In genomic region chr2:143988016-143988415, GRCm38 (mm10) we compare ENCODE assay signal across 26 mouse cellular contexts. TPM values are rescaled to one million over a fixed set of nuclear protein-coding genes. Genes with fewer than 3 reads are reported as not detected.
"Had no signal": no experiment of that assay in that cellular context is flagged by ENCODE, and none has a peak within 500 bp of the region (broad histone marks: within the 10 kb centered on the region; RNA-seq: fewer than 3 reads in every experiment).

No protein-coding gene starts in this region.

- H3K36me3 ChIP-seq: midbrain, embryonic 13.5 days had no signal

- H3K27ac ChIP-seq: layer of hippocampus, adult 2 months; limb, embryonic 10.5 days; limb, embryonic 13.5 days; liver, embryonic 12.5 days; liver, embryonic 15.5 days; lung, embryonic 15.5 days; midbrain, embryonic 10.5 days; midbrain, embryonic 13.5 days; neural tube, embryonic 13.5 days had no signal

- H3K4me1 ChIP-seq: limb, embryonic 10.5 days had no signal

- H3K27me3 ChIP-seq: limb, embryonic 13.5 days; liver, embryonic 12.5 days; liver, embryonic 15.5 days; lung, embryonic 15.5 days; megakaryocyte, embryonic 14.5 days; midbrain, embryonic 13.5 days; neural tube, embryonic 13.5 days had no signal

- ATAC-seq: intestine, embryonic 16.5 days; liver, embryonic 12.5 days; midbrain, embryonic 13.5 days; midbrain, embryonic 16.5 days had no signal

- H3K9ac ChIP-seq: limb, embryonic 13.5 days; liver, embryonic 12.5 days; liver, embryonic 15.5 days; lung, embryonic 15.5 days; midbrain, embryonic 13.5 days; neural tube, embryonic 13.5 days had no signal

- DNase-seq: layer of hippocampus, adult 9-11 months; liver; lung, adult 18-20 months; lung, postnatal 10 days; lung, postnatal 36 days; retina, postnatal 1 day; thymus, adult 18-20 months; thymus, postnatal 36 days had no signal

- H3K4me3 ChIP-seq: layer of hippocampus, adult 2 months; limb, embryonic 10.5 days; limb, embryonic 13.5 days; liver, embryonic 12.5 days; liver, embryonic 15.5 days; lung, embryonic 15.5 days; megakaryocyte, embryonic 14.5 days; midbrain, embryonic 10.5 days; midbrain, embryonic 13.5 days; myocyte; neural tube, embryonic 13.5 days had no signal

- H3K4me2 ChIP-seq: limb, embryonic 13.5 days; liver, embryonic 12.5 days; liver, embryonic 15.5 days; lung, embryonic 15.5 days; midbrain, embryonic 13.5 days; neural tube, embryonic 13.5 days had no signal

- H3K9me3 ChIP-seq: limb, embryonic 10.5 days; limb, embryonic 13.5 days; liver, embryonic 12.5 days; liver, embryonic 15.5 days; lung, embryonic 15.5 days; megakaryocyte, embryonic 14.5 days; midbrain, embryonic 10.5 days; midbrain, embryonic 13.5 days; neural tube, embryonic 13.5 days had no signal

RNA-seq across cellular contexts. Expression of gene Banf2, which starts 44.8 kb away (rescaled TPM):
- polyA plus RNA-seq: intestine, embryonic 16.5 days; large intestine, adult 2 months; limb, embryonic 10.5 days; limb, embryonic 13.5 days; liver, embryonic 12.5 days; liver, embryonic 15.5 days; lung, embryonic 15.5 days; midbrain, embryonic 10.5 days; midbrain, embryonic 13.5 days; midbrain, embryonic 16.5 days; myocyte; neural tube, embryonic 13.5 days; small intestine, adult 2 months; spleen, adult 2 months; stomach, embryonic 16.5 days; urinary bladder, adult 2 months had no signal
